Mouse (Mus musculus) testis, adult 2 months (tissue): ENCODE results near the gene Elfn1. TPM values are rescaled to one million over a fixed set of nuclear protein-coding genes. Genes with fewer than 3 reads are reported as not detected.

Experiments used
- H3K27ac ChIP-seq: fragments of 200-500 bp; 2 replicates; pipeline ENCODE4 v1.5.1; 2012; ENCODE audit warnings: low read depth, low read length; ENCODE audit not compliant: control insufficient read depth, insufficient read depth
- H3K27me3 ChIP-seq: fragments of 200-500 bp; 2 replicates; pipeline ENCODE4 v1.6.1; 2012; ENCODE audit warnings: mild to moderate bottlenecking, low read length, moderate library complexity; ENCODE audit not compliant: control insufficient read depth, insufficient read depth
- H3K36me3 ChIP-seq: fragments of 200-500 bp; 2 replicates; pipeline ENCODE4 v1.6.1; 2012; ENCODE audit warnings: mild to moderate bottlenecking, low read length; ENCODE audit not compliant: control insufficient read depth, insufficient read depth
- H3K4me1 ChIP-seq: fragments of 200-500 bp; 2 replicates; pipeline ENCODE4 v1.6.1; 2012; ENCODE audit warnings: low read length; ENCODE audit not compliant: control insufficient read depth, insufficient read depth
- H3K4me3 ChIP-seq: fragments of 200-500 bp; 2 replicates; pipeline ENCODE4 v1.5.1; 2012; ENCODE audit warnings: low read depth, mild to moderate bottlenecking, low read length, moderate library complexity, mixed read lengths; ENCODE audit not compliant: control insufficient read depth
- CTCF ChIP-seq: fragments of 200-500 bp; IDR thresholded peaks from 2 replicates; pipeline ENCODE4 v1.5.1; 2012; ENCODE audit warnings: low read depth, mild to moderate bottlenecking, inconsistent platforms, low read length, moderate library complexity; ENCODE audit not compliant: control insufficient read depth, insufficient read depth, insufficient replicate concordance
- POLR2A ChIP-seq: fragments of 200-500 bp; IDR thresholded peaks from 2 replicates; pipeline ENCODE4 v1.6.1; 2012; ENCODE audit warnings: low read depth, mild to moderate bottlenecking, inconsistent platforms, low read length, moderate library complexity; ENCODE audit not compliant: control insufficient read depth
- polyA plus RNA-seq: library from polyadenylated mRNA; depleted of rRNA; stranded (reverse); fragments of >200 nt; gene quantifications from 2 replicates; pipeline ENCODE4 v1.2.3, GENCODE M21; 2012

Gene Elfn1
- polyA plus RNA-seq, 1 experiment, result 55.6 TPM

GRCm38 (mm10) chr5:139912121-139912771, 4.5 kb downstream of the Elfn1 start:
- H3K4me1 ChIP-seq, result peaks cover 38% of the 10 kb centered on the region
- no peak overlapping the region for H3K27ac ChIP-seq
- TF ChIP-seq POLR2A (no peak), CTCF (no peak)
- H3K27me3 ChIP-seq, result peaks cover 11% of the 10 kb centered on the region
- peak overlapping the region; percentile 46 for H3K4me3 ChIP-seq
- H3K36me3 ChIP-seq, result no peaks in the 10 kb centered on the region

GRCm38 (mm10) chr5:139921666-139922065, 13.9 kb downstream of the Elfn1 start:
- TF ChIP-seq POLR2A (no peak), CTCF (no peak)
- Histone ChIP-seq H3K27ac (no peak overlapping the region), H3K27me3 (no peaks in the 10 kb centered on the region), H3K4me3 (no peak overlapping the region), H3K36me3 (no peaks in the 10 kb centered on the region), H3K4me1 (no peaks in the 10 kb centered on the region)

- H3K27me3 ChIP-seq, result no peaks in the 10 kb centered on the region
- no peaks in the 10 kb centered on the region for H3K4me1 ChIP-seq
- H3K4me3 ChIP-seq, result no peak overlapping the region
- no peaks in the 10 kb centered on the region for H3K36me3 ChIP-seq
- TF ChIP-seq CTCF (no peak), POLR2A (no peak)
- H3K27ac ChIP-seq, result no peak overlapping the region
These were observed 16.1 kb downstream of the Elfn1 start for GRCm38 (mm10) chr5:139923867-139924266.

- TF ChIP-seq POLR2A (no peak), CTCF (no peak)
- H3K4me1 ChIP-seq, result peaks cover 11% of the 10 kb centered on the region
- H3K27ac ChIP-seq, result no peak overlapping the region
- H3K27me3 ChIP-seq, result no peaks in the 10 kb centered on the region
- no peaks in the 10 kb centered on the region for H3K36me3 ChIP-seq
- H3K4me3 ChIP-seq, result no peak overlapping the region
These were observed 22.4 kb downstream of the Elfn1 start for GRCm38 (mm10) chr5:139930102-139930501.

GRCm38 (mm10) chr5:139930927-139931351, 23.2 kb downstream of the Elfn1 start:
- H3K27ac ChIP-seq, result no peak overlapping the region
- H3K4me3 ChIP-seq, result peak overlapping the region; percentile 76
- H3K27me3 ChIP-seq, result no peaks in the 10 kb centered on the region
- peaks cover 11% of the 10 kb centered on the region for H3K4me1 ChIP-seq
- no peaks in the 10 kb centered on the region for H3K36me3 ChIP-seq
- TF ChIP-seq POLR2A (no peak), CTCF (no peak)

GRCm38 (mm10) chr5:139931947-139932540, 24.3 kb downstream of the Elfn1 start:
- Histone ChIP-seq H3K27ac (peak overlapping the region; percentile 5; the same call in 1 of the 2 replicates), H3K27me3 (no peaks in the 10 kb centered on the region), H3K36me3 (no peaks in the 10 kb centered on the region), H3K4me1 (peaks cover 11% of the 10 kb centered on the region), H3K4me3 (peak overlapping the region; percentile 76)
- TF ChIP-seq POLR2A (no peak), CTCF (no peak)

GRCm38 (mm10) chr5:139932595-139933271, 25.0 kb downstream of the Elfn1 start:
- TF ChIP-seq CTCF (no peak), POLR2A (peak; percentile 92; the same call in 1 of the 2 replicates)
- Histone ChIP-seq H3K4me1 (peaks cover 11% of the 10 kb centered on the region), H3K4me3 (peak overlapping the region; percentile 76), H3K27me3 (no peaks in the 10 kb centered on the region), H3K36me3 (no peaks in the 10 kb centered on the region), H3K27ac (peak overlapping the region; percentile 8; the same call in 1 of the 2 replicates)
